Mouse (Mus musculus) E14TG2a.4 (cell line): Measurements from ENCODE around the gene Tec.

Experiments used
- CTCF ChIP-seq: conservative IDR thresholded peaks from 2 replicates; pipeline ENCODE4 v1.5.1; 2014; ENCODE audit warnings: low read length
- NANOG ChIP-seq: IDR thresholded peaks from 2 replicates; pipeline ENCODE4 v1.6.1; 2014; ENCODE audit warnings: borderline replicate concordance, low read length, mixed read lengths
- POU5F1 ChIP-seq: IDR thresholded peaks from 2 replicates; pipeline ENCODE4 v1.6.1; 2014; ENCODE audit warnings: low read length, borderline replicate concordance

DNA sequence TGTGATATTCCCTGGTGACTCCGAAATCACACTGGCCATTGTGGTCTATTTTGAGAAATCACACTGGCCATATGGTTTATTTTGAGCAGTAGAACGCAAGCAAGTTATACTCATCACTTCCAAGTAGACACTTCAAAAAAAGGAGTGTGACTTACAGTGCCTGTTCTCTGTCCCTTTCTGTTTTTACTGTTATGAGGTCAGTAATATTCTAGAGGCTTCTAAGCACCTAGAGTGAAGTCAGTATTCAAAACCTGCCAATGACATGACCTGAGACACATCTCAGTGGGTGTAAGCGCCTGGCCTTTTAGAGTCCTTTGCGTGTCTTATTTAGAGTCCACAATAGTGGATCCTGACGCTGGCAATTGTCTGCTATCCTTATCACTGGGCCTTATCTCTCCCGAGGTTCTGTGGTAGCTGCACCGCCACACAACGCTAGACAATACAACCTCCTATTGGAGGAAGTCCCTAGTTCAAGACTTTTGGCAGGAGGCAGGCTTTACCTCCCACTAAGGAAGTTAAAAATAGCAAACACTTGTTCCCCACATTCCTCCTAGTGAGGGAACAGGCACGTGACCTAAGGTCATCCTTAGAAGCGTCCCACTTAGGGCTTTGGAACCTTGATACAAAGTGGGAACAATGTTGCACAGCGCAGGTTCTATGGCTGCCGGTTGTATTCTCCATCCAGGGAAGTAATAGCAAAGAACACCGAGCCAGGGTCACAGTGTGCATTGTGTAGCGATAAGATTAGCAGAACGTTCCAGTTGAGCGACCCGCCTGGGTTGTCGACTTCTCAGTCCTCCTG is 28.4 kb upstream of the Tec start:
- no peak for TF ChIP-seq CTCF
- TF ChIP-seq NANOG, result no peak
- TF ChIP-seq POU5F1, result no peak
